Mouse (Mus musculus) yolk sac, embryonic 10.5 days (tissue): Measurements from ENCODE around the gene Zfp989.
"Not testable (repeated sequence)": the region's sequence is repeated elsewhere in the genome, so short reads cannot be mapped to it uniquely, and the experiment has no call there.

ENCODE experiments used
- DNase-seq: peaks from one replicate; pipeline ENCODE4 v3.0.0-alpha.2; 2017; ENCODE audit warnings: low spot score

The Zfp989 gene

GRCm38 (mm10) chr4:146971757-146972156, at the start of gene Zfp989:
TSS of gene Zfp989 (plus strand) at chr4:146971976.
- not testable (repeated sequence) for DNase-seq

GRCm38 (mm10) chr4:146932311-146933082, 39.3 kb upstream of the Zfp989 start:
- DNase-seq = peak; percentile 40

DNA sequence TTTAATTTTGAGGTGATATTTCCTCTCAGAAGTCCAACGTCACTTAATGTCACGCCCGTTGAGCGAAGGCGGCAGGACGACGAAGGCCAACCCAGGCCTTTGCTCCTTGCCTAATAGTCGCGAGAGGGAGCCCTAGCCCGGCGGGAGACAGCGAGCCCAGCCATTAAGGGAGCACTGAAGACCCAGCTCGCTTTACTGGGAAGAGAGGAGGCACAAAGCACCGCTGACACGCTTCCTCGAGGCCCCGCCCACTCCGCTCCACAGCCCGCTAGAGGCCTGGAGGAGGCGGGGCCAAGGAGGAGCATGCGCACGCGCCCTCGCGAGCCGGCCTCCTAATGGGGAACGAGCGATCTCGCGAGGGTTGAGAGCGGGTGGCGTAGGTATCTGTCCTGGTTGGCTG, 30.1 kb upstream of the Zfp989 start:
- DNase-seq = not testable (repeated sequence)

- not testable (repeated sequence) for DNase-seq
These were observed 4.8 kb downstream of the Zfp989 start for GRCm38 (mm10) chr4:146976581-146976980.

GRCm38 (mm10) chr4:147018400-147018799, 46.6 kb downstream of the Zfp989 start:
- not testable (repeated sequence) for DNase-seq

GRCm38 (mm10) chr4:147021550-147021949, 49.8 kb downstream of the Zfp989 start, which contains the start of gene Rex2:
TSS of gene Rex2 (plus strand) at chr4:147021850.
- not testable (repeated sequence) for DNase-seq

DNA sequence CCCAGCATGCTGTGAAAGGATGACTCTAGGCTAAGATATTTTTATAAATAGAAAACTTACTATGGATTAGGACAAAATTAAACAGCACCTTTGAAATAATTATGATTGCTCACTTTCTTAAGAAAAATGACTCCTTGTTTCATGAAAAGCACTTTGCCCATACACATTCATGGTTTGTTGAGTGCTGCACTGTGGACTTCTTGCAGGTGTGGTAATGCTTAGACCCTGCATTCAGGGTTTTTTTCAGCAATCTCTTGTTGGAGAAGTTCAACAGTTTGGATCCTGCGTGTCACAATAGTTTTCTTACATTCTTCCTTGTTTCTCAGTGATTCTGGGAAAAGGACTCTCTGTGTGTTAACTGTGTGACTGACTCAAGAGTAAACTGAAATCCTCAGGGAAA, 54.6 kb downstream of the Zfp989 start:
- not testable (repeated sequence) for DNase-seq

DNA sequence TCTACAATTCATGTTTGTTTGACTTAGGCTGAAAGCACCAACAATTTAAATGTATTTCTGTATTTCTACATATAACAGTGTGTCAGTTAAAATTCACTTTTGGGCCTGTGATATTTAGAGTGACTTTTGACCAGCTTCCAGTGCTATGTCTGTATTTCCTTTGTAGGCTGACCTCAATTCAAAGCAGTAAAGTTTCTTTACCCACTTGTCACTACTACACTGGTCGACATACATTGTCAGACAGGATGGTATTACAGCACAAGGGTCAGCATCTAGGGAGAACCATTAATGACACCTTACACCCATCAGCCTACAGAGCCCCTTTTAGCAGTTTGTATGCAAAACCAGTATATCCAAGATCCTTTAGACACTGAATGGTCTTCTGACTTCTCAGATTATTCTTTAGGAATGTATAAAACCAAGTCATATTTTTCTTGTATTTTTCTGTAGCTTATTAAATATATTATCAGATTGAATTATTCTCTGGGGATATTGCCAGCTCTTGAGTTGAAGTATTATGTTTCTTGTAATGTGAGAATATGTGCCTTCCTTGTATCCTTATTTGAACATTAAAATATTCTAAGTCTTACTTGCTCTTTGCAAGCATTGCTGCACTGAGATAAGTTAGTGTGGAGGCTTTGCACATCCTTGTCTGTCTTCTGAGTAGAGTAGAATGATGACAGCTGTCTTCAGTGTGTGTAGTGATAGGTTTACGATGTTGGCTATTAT, 59.7 kb downstream of the Zfp989 start:
- DNase-seq = not testable (repeated sequence)
